Mouse (Mus musculus) MN1 (cell line): Measurements from ENCODE around the gene Ulk3.

ENCODE experiments used
- DNase-seq: peaks from one replicate; pipeline ENCODE4 v3.0.0-alpha.2; 2016; ENCODE audit warnings: low spot score

The Ulk3 gene

DNA sequence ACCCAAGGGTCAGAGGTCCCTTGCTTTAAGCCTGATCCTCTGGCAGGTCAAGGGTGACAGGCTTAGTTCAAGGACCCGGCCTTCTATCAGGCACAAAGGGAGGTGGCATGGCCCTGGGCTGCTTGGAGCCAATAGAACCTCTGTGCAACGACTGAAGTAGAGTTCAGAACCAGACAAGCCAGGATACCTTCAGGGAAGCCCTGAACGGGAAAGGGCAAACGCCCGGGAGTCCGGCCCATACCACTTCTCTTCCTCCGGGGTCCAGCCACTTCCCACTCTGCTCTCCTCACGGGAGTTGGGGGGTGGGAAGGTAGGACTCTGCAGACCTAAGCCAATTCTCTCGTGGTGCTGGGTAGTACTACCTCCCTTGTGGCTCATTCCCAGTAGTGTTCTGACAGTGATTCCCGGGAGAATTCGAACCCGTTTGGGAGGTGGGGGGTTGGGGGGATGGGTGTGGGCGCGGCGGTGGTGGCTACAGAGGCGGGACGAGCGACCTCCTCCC, 55.2 kb downstream of the Ulk3 start:
- DNase-seq = peak; percentile 30

DNA sequence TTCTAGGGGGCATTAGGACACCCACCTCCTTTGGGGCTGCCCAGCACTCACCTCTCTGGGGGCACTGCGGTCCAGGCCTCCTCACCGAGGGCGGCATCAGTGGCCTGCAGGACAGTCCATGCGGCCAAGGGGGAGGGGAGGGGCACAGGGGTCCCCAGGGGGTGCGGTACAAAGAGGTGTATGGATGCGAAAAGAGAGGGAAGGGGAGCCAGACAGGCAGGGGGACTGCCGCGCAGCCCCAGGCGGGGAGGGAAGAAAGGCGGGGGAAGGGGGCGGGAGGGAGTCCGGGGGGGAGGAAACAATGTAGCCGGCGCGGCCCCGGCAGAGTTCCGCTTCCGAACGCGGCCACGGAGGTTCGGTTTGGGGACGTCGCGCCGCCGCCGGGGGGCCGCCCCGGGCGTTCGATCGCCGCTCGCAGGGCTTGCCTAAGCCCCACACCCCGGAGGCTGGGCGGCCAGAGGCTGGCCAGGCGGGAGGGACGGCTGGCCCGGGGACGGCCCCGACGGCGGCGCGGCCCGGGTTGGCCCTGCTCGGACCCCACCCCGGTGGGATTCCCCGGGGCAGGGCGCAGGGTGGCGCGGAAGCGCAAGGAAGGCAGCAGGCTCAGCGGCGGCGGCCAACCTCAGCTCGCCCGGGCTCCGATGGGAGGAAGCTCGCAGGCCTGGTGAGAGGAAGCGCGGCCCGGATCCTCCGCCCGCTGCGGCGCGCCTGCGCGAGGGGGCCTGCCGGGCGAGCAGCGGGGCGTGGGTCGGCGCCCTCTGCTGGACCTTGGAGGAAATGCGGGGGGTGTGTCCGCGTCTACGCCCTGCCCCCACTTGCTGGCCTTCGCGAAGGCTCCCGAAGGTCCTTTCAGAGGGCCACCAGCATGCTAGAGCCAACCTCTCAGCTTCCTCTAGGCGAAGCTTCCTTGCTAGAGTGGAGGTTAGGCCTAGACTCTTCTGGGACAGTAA, 56.0 kb downstream of the Ulk3 start:
- peak; percentile 92 for DNase-seq
